Mouse (Mus musculus): Measurements from ENCODE around the gene Gria1. TPM values are rescaled to one million over a fixed set of nuclear protein-coding genes. Genes with fewer than 3 reads are reported as not detected.

The Gria1 gene
- polyA plus RNA-seq, 1 experiment from 2014 or later = 48.1 TPM

DNA sequence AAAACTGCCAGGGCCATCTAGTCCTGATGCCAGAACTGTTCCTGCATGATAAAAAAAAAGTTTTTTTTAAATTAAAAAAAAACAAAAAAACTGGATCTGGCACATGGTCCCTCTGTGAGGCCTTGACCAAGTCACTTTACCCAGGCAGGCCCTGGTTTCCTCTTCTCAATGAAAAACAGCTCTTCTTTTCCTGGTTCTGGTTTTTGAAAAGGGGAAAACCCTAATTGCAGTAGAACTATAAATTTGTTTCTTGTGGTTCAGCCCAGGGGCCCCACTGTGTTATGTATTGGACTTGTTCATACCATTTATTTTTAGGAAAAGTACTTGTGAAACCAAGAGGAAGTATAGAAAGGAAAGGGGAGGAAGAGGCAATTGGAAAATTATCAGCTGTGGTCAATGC is 232.6 kb downstream of the Gria1 start:
- no peak overlapping the region for H3K4me3 ChIP-seq
- no peak overlapping the region for H3K27ac ChIP-seq (replicated peaks)
- H3K9ac ChIP-seq = no peak overlapping the region
- H3K9me3 ChIP-seq = no peaks in the 10 kb centered on the region
- no peaks in the 10 kb centered on the region; the same call in 1 of the 2 replicates for H3K4me1 ChIP-seq (replicated peaks)
- H3K36me3 ChIP-seq = no peaks in the 10 kb centered on the region
- H3K27me3 ChIP-seq = no peaks in the 10 kb centered on the region
- no peak for ATAC-seq (ENCODE audit: low FRiP score, low read depth)
- H3K4me2 ChIP-seq = no peak overlapping the region

DNA sequence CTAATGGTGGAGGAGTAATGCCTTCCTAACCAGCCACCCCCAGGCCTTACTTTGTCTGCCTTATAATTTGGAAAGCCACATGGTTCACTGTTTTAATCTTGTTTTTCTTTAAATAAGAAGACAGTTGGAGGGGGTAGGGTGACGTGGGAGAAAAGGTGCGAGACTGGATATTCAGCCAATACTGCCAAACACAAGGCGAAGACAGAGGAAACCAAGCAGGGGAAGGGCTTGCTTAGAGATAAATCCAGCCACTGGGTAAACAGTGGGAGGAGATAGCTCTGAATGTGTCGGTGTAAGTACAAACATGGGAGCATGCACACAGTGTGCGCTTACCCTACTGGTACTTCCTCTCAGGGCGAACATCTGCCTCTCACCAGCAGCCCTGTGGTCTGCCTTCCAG is 233.4 kb downstream of the Gria1 start:
- H3K9me3 ChIP-seq = no peaks in the 10 kb centered on the region
- no peaks in the 10 kb centered on the region for H3K27me3 ChIP-seq
- ATAC-seq (ENCODE audit: low FRiP score, low read depth) = no peak
- H3K36me3 ChIP-seq = no peaks in the 10 kb centered on the region
- H3K4me3 ChIP-seq = no peak overlapping the region
- H3K9ac ChIP-seq = no peak overlapping the region
- 93% methylated on average over 6 of the region's 6 CpGs for WGBS
- H3K27ac ChIP-seq (replicated peaks) = no peak overlapping the region
- no peaks in the 10 kb centered on the region; the same call in 1 of the 2 replicates for H3K4me1 ChIP-seq (replicated peaks)
- no peak overlapping the region for H3K4me2 ChIP-seq

DNA sequence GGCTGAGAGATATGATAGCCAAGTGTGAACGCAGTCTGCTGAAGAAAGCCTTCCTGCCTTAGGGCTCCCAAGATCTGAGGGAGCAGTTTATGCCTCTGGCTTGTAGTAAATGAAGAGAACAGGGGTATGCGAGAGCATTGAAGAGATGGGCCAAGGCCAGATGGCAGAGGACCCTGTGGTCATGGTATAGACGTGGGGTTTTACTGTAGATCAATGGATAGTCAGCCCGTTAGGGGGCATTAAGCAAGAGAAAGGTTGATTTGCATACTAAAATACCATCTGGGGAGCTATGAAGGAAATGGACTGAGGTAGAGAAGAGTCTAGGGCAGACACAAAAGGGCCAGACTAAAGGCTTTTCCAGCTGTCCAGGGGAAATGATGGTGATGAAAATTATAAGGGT is 237.7 kb downstream of the Gria1 start:
- H3K36me3 ChIP-seq = no peaks in the 10 kb centered on the region
- no peak overlapping the region for H3K27ac ChIP-seq (replicated peaks)
- H3K27me3 ChIP-seq = no peaks in the 10 kb centered on the region
- H3K4me1 ChIP-seq (replicated peaks) = 0 out of 2 replicates have a peak, but pooled peaks cover 11% of the 10 kb centered on the region
- H3K9me3 ChIP-seq = no peaks in the 10 kb centered on the region
- no peak overlapping the region for H3K9ac ChIP-seq
- peak; percentile 48; the same call in 1 of the 2 replicates for ATAC-seq (ENCODE audit: low FRiP score, low read depth)
- no peak overlapping the region for H3K4me3 ChIP-seq
- H3K4me2 ChIP-seq = no peak overlapping the region
- 48% methylated on average over 4 of the region's 4 CpGs for WGBS

DNA sequence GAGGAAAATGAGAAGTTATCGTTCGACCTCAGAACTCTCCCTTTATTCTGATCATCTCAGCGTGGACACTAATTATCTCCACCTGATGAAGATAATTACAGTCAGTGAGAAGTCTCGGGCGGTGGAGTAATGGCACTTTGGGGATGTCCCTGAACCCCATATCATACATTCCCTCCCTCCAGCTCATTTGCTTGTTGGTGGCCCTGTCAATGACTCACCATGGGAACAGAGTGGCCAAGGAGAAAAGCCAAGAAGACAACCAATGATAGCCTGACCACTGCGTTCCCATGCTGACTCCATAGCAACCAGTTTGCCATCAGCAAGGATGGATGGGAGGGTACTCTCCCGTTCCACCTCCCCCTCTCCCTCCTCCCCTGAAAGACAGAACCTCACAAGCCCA is 238.9 kb downstream of the Gria1 start:
- ATAC-seq (ENCODE audit: low FRiP score, low read depth) = no peak
- 44% methylated on average over 7 of the region's 7 CpGs for WGBS
- Histone ChIP-seq H3K9me3 (no peaks in the 10 kb centered on the region), H3K4me3 (no peak overlapping the region), H3K4me2 (no peak overlapping the region), H3K36me3 (no peaks in the 10 kb centered on the region), H3K27ac (replicated peaks) (no peak overlapping the region), H3K4me1 (replicated peaks) (0 out of 2 replicates have a peak, but pooled peaks cover 11% of the 10 kb centered on the region), H3K27me3 (no peaks in the 10 kb centered on the region), H3K9ac (no peak overlapping the region)

DNA sequence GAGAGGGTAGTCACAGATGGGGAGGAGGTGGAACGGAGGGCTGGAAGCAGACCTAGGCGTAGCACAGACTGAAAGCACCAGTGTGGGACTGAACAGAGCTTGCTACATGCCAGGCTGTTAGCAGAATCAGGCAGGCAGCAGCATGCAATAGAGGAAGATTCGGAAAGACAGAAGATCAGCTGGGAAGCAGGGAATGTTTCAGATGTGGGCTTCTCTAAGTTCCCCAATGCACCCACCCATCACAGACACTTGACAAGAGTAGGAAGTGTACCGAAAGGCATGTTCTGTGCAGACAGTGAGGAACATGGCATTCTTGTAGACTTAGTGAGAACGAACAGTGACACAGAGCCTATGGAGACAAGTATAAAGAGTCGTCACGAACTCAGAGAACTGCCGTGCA is 260.5 kb downstream of the Gria1 start:
- WGBS = 90% methylated on average over 8 of the region's 8 CpGs
- Histone ChIP-seq H3K9me3 (no peaks in the 10 kb centered on the region), H3K36me3 (no peaks in the 10 kb centered on the region), H3K4me3 (no peak overlapping the region), H3K27ac (replicated peaks) (no peak overlapping the region), H3K9ac (no peak overlapping the region), H3K4me1 (replicated peaks) (no peaks in the 10 kb centered on the region), H3K27me3 (no peaks in the 10 kb centered on the region), H3K4me2 (no peak overlapping the region)
- ATAC-seq (ENCODE audit: low FRiP score, low read depth) = no peak

DNA sequence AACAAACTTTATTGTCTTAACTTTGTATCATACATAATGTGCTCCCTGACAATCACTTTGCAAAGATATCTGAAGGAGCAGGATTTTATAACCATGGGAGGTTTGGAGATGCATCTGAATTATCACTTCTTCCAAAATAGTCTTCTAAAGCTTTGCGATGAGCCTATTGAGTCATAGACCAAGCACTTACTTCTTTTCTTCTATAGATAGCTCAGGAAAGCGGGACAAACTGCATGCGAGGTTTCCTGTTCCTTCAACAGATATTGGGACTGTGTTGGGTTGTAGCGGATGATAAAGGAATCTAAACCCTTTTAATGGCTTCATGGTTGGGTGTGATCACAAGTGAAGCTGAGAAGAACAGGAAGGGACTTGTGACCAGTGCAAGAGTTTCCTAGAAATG is 263.5 kb downstream of the Gria1 start:
- Histone ChIP-seq H3K36me3 (no peaks in the 10 kb centered on the region), H3K27me3 (no peaks in the 10 kb centered on the region), H3K9me3 (no peaks in the 10 kb centered on the region), H3K4me3 (no peak overlapping the region), H3K4me1 (replicated peaks) (no peaks in the 10 kb centered on the region), H3K9ac (no peak overlapping the region), H3K27ac (replicated peaks) (no peak overlapping the region), H3K4me2 (no peak overlapping the region)
- ATAC-seq (ENCODE audit: low FRiP score, low read depth) = no peak
- 96% methylated on average over 4 of the region's 4 CpGs for WGBS

DNA sequence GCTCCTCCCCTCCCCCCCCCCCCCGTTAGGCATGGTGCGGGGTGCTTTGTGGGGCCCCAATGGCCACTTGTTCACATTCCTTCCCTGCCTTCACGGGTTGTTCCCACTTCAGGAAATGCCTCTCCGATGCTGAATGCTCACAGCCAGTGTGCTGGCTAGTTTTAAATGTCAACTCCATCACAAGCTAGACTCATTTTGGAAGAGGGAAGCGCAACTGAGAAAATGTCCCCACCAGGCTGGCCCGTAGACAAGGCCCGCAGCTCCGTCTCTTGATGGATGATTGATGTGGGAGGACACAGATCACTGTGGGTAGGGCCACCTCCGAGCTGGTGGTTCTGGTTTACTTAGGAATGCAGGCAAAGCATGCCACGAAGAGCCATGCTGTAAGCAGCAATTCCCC is 266.9 kb downstream of the Gria1 start:
- WGBS = 53% methylated on average over 10 of the region's 10 CpGs

DNA sequence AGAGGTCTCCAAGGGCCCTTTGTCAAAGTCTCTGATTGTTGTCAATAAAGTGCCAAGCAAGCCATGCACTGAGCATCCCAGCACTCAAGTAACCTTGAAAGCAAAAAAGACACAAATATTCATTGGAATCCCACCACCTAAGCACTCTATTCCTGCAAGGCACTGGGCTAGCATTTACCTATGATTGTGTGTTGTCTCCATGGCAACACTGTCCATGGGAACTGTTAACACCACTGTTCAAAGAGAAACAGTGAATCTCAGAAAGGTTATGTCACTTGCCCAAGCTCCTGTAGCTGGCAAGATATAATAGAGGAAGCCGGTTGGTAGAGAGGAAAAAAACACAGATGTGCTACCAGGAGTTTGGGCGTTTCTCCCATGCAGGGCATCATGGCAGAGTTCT is 274.9 kb downstream of the Gria1 start:
- no peaks in the 10 kb centered on the region for H3K27me3 ChIP-seq
- H3K4me3 ChIP-seq = no peak overlapping the region
- H3K4me2 ChIP-seq = no peak overlapping the region
- H3K27ac ChIP-seq (replicated peaks) = no peak overlapping the region
- no peaks in the 10 kb centered on the region for H3K9me3 ChIP-seq
- H3K9ac ChIP-seq = no peak overlapping the region
- WGBS = 79% methylated on average over 2 of the region's 2 CpGs
- no peak for ATAC-seq (ENCODE audit: low FRiP score, low read depth)
- no peaks in the 10 kb centered on the region for H3K36me3 ChIP-seq
- no peaks in the 10 kb centered on the region for H3K4me1 ChIP-seq (replicated peaks)

More for the DNA sequence above, 266.9 kb downstream of the Gria1 start:
- Histone ChIP-seq H3K9ac (no peak overlapping the region), H3K27ac (replicated peaks) (no peak overlapping the region), H3K4me2 (no peak overlapping the region), H3K36me3 (no peaks in the 10 kb centered on the region), H3K4me1 (replicated peaks) (no peaks in the 10 kb centered on the region), H3K4me3 (no peak overlapping the region), H3K9me3 (no peaks in the 10 kb centered on the region), H3K27me3 (no peaks in the 10 kb centered on the region)
- ATAC-seq (ENCODE audit: low FRiP score, low read depth) = no peak

DNA sequence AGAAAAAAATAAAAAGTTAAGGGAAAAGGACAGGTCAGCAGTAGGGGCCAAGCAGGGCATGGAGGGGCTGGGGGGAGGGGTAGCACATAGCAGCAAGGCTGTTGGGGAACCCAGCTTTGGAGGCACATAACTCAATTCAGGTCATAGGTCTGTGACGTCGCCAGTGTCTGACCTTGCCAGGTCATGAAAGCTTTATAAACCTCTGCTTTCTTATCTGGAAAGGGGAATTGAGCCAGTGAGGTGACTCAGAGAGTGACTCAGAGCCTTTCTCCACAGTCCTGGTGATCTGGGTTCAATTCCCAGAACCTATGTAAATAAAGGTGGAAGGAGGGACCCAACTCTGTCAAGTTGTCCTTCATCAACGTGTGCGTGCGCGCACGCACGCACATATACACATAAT is 286.2 kb downstream of the Gria1 start:
- Histone ChIP-seq H3K9ac (no peak overlapping the region), H3K27me3 (no peaks in the 10 kb centered on the region), H3K27ac (replicated peaks) (no peak overlapping the region), H3K36me3 (no peaks in the 10 kb centered on the region), H3K9me3 (no peaks in the 10 kb centered on the region), H3K4me1 (replicated peaks) (0 out of 2 replicates have a peak, but pooled peaks cover 3% of the 10 kb centered on the region), H3K4me3 (no peak overlapping the region), H3K4me2 (no peak overlapping the region)
- 91% methylated on average over 8 of the region's 8 CpGs for WGBS
- ATAC-seq (ENCODE audit: low FRiP score, low read depth) = no peak

DNA sequence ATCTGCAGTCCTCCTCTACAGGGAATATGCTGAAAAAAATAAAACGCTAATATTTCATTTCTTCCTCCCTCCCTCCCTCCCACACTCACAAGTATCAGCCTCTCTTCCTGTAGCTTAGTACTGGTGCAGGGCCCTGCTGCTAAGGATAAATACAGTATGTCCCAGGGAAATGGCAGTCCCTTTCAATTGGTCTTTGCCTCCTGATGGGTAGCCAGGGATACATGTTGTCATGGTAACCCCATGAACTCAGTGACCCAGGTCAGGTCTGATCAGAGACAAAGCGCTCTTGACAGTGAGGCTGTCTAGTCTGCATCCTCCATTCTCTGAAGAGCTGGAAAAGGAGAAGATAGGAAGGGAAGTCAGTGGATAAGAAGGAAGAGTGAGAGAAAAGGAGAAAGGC is 287.1 kb downstream of the Gria1 start:
- Histone ChIP-seq H3K27ac (replicated peaks) (no peak overlapping the region), H3K9ac (no peak overlapping the region), H3K4me3 (no peak overlapping the region), H3K36me3 (no peaks in the 10 kb centered on the region), H3K9me3 (no peaks in the 10 kb centered on the region), H3K4me2 (no peak overlapping the region), H3K4me1 (replicated peaks) (0 out of 2 replicates have a peak, but pooled peaks cover 3% of the 10 kb centered on the region), H3K27me3 (no peaks in the 10 kb centered on the region)
- ATAC-seq (ENCODE audit: low FRiP score, low read depth) = 0 out of 2 replicates have a peak, but pooled peaks have one; percentile 68
- whole genome bisulfite sequencing = 15% methylated on average over 2 of the region's 2 CpGs

DNA sequence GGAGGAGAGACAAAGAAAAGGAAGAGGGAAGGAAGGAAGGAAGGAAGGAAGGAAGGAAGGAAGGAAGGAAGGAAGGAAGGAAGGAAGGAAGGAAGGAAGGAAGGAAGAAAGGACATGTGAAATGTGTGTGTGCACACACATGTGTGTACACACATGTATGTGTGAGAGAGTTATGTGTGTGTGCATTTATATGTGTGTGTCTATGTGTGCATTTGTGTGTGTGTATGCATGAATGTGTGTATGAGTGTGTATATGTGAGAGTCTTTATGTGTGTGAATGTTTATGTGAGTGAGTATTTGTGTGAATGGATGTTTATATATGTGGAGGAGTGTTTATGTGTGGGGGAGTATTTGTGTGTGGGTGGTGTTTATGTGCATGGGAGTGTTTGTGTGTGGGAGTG is 287.5 kb downstream of the Gria1 start:
- no peak for ATAC-seq (ENCODE audit: low FRiP score, low read depth)
- no peak overlapping the region for H3K27ac ChIP-seq (replicated peaks)
- H3K4me1 ChIP-seq (replicated peaks) = 0 out of 2 replicates have a peak, but pooled peaks cover 3% of the 10 kb centered on the region
- H3K4me3 ChIP-seq = no peak overlapping the region
- H3K9me3 ChIP-seq = no peaks in the 10 kb centered on the region
- H3K4me2 ChIP-seq = no peak overlapping the region
- H3K27me3 ChIP-seq = no peaks in the 10 kb centered on the region
- H3K36me3 ChIP-seq = no peaks in the 10 kb centered on the region
- H3K9ac ChIP-seq = no peak overlapping the region

DNA sequence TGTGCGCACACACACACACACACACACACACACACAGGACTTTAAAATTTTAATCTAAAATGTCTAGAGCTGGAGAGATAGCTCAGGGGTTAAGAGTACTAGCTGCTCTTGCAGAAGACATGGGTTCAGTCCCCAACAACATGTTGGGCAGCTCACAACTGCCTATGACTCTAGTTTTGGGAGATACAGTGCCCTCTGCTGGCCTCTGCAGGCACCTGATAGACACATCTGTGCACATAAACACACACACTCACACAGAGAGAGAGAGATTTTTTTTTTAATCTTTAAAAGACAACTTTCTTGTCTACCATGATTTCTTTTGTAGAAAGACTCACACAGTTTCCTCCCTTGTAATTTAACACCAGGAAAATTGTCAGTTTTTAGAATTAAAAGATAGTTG is 292.4 kb downstream of the Gria1 start:
- H3K4me1 ChIP-seq (replicated peaks) = no peaks in the 10 kb centered on the region
- no peak for ATAC-seq (ENCODE audit: low FRiP score, low read depth)
- WGBS = 93% methylated on average over 1 of the region's 1 CpGs
- H3K9ac ChIP-seq = no peak overlapping the region
- H3K4me2 ChIP-seq = no peak overlapping the region
- H3K27ac ChIP-seq (replicated peaks) = no peak overlapping the region
- H3K4me3 ChIP-seq = no peak overlapping the region
- H3K36me3 ChIP-seq = 0 out of 2 replicates have a peak, but pooled peaks cover 5% of the 10 kb centered on the region
- no peaks in the 10 kb centered on the region for H3K9me3 ChIP-seq
- H3K27me3 ChIP-seq = no peaks in the 10 kb centered on the region

DNA sequence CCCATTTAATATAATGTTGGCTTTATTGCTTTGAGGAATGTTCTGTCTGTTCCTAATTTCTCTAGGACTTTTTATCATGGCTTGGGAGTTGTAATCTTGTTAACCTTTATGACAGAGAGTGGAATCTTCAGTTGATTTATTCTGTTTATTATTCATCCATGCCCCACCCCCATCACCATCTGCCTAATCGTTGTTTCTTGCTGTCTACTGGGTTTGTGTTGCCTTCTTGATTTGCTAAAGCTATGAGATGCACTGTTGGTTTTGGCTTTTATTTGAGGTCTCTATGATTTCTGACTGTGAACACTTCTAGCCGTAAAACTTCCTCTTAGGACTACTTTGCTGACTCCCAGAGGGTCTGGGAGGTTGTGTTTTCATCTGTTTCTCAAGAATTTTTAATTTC is 294.9 kb downstream of the Gria1 start:
- WGBS = 66% methylated on average over 2 of the region's 2 CpGs
- no peak overlapping the region for H3K9ac ChIP-seq
- no peak for ATAC-seq (ENCODE audit: low FRiP score, low read depth)

More for the DNA sequence above, 294.9 kb downstream of the Gria1 start:
- H3K4me3 ChIP-seq = no peak overlapping the region
- no peaks in the 10 kb centered on the region for H3K27me3 ChIP-seq
- H3K4me1 ChIP-seq (replicated peaks) = no peaks in the 10 kb centered on the region
- H3K9me3 ChIP-seq = no peaks in the 10 kb centered on the region
- H3K27ac ChIP-seq (replicated peaks) = no peak overlapping the region
- no peak overlapping the region for H3K4me2 ChIP-seq
- 0 out of 2 replicates have a peak, but pooled peaks cover 5% of the 10 kb centered on the region for H3K36me3 ChIP-seq

All from hindbrain, embryonic 15.5 days (tissue).